ENCODE assay signal across 27 mouse cellular contexts in genomic region chr3:8731398-8731797, GRCm38 (mm10).
DNase-seq lines count a peak whose midpoint lies in the region; ATAC-seq lines count a peak whose summit lies in the region.
"Had no signal": no experiment of that assay in that cellular context is flagged by ENCODE, and none has a peak within 500 bp of the region (broad histone marks: within the 10 kb centered on the region; RNA-seq: fewer than 3 reads in every experiment).

No protein-coding gene starts in this region.

- H3K4me3 ChIP-seq in heart, embryonic 10.5 days, result no peak overlapping the region
- no peak overlapping the region for H3K4me3 ChIP-seq in kidney, embryonic 14.5 days (ENCODE audit: low read length)
- no peak overlapping the region for H3K4me3 ChIP-seq in midbrain, embryonic 12.5 days
- no peak overlapping the region for H3K4me3 ChIP-seq in midbrain, embryonic 13.5 days (replicated peaks)
- H3K4me3 ChIP-seq in intestine, embryonic 16.5 days (ENCODE audit: low read length), result no peak overlapping the region
- H3K4me3 ChIP-seq: embryonic facial prominence, embryonic 13.5 days; forebrain, embryonic 15.5 days; heart, embryonic 13.5 days; limb, embryonic 15.5 days; neural tube, embryonic 15.5 days had no signal

- WGBS in heart, embryonic 10.5 days, result 59% methylated on average over 6 of the region's 6 CpGs
- WGBS in kidney, embryonic 14.5 days, result 29% methylated on average over 6 of the region's 6 CpGs
- 80% methylated on average over 6 of the region's 6 CpGs for WGBS in midbrain, embryonic 12.5 days
- 76% methylated on average over 6 of the region's 6 CpGs for WGBS in midbrain, embryonic 13.5 days
- 51% methylated on average over 6 of the region's 6 CpGs for WGBS in intestine, embryonic 16.5 days

- peaks cover 10% of the 10 kb centered on the region for H3K4me1 ChIP-seq in heart, embryonic 10.5 days
- peaks cover 5% of the 10 kb centered on the region; the same call in 1 of the 2 replicates for H3K4me1 ChIP-seq in kidney, embryonic 14.5 days (ENCODE audit: control insufficient read depth, insufficient read depth, low read length)
- H3K4me1 ChIP-seq in midbrain, embryonic 12.5 days, result peaks cover 5% of the 10 kb centered on the region
- H3K4me1 ChIP-seq in midbrain, embryonic 13.5 days (replicated peaks), result peaks cover 5% of the 10 kb centered on the region
- peaks cover 6% of the 10 kb centered on the region for H3K4me1 ChIP-seq in intestine, embryonic 16.5 days (ENCODE audit: control insufficient read depth, insufficient read depth, low read length)

- intact Hi-C loops in heart, postnatal 14 days (cut with DNase I), result no loop called here

- H3K9ac ChIP-seq in kidney, embryonic 14.5 days (ENCODE audit: low read depth, low read length), result no peak overlapping the region
- H3K9ac ChIP-seq in midbrain, embryonic 12.5 days (replicated peaks), result 0 out of 2 replicates have a peak overlapping the region, but pooled peaks have one; percentile 21
- H3K9ac ChIP-seq in midbrain, embryonic 13.5 days (replicated peaks), result no peak overlapping the region
- H3K9ac ChIP-seq in intestine, embryonic 16.5 days (ENCODE audit: low read depth, low read length), result no peak overlapping the region
- H3K9ac ChIP-seq: embryonic facial prominence, embryonic 13.5 days; forebrain, embryonic 15.5 days; heart, embryonic 13.5 days; limb, embryonic 15.5 days; liver, embryonic 14.5 days; lung, embryonic 14.5 days; neural tube, embryonic 15.5 days had no signal

- no peak overlapping the region for H3K4me2 ChIP-seq in kidney, embryonic 14.5 days (replicated peaks; ENCODE audit: low read depth, low read length)
- H3K4me2 ChIP-seq in midbrain, embryonic 12.5 days (replicated peaks), result no peak overlapping the region
- no peak overlapping the region for H3K4me2 ChIP-seq in midbrain, embryonic 13.5 days (replicated peaks)
- H3K4me2 ChIP-seq in intestine, embryonic 16.5 days (ENCODE audit: low read depth, low read length), result no peak overlapping the region
- H3K4me2 ChIP-seq: embryonic facial prominence, embryonic 13.5 days; forebrain, embryonic 15.5 days; heart, embryonic 13.5 days; limb, embryonic 15.5 days; lung, embryonic 14.5 days; neural tube, embryonic 15.5 days had no signal

- peak; percentile 40; the same call in 1 of the 2 replicates for ATAC-seq in kidney, embryonic 14.5 days (ENCODE audit: low FRiP score, low TSS enrichment)
- no peak for ATAC-seq in midbrain, embryonic 12.5 days (ENCODE audit: low FRiP score, low read depth)
- ATAC-seq in midbrain, embryonic 13.5 days, result no peak
- 0 out of 2 replicates have a peak, but pooled peaks have one; percentile 38 for ATAC-seq in intestine, embryonic 16.5 days
- ATAC-seq: forebrain, embryonic 15.5 days; inflammation-experienced regulatory T-cells, adult 6 months; Patski had no signal

- no peaks in the 10 kb centered on the region for H3K36me3 ChIP-seq in heart, embryonic 10.5 days
- H3K36me3 ChIP-seq in kidney, embryonic 14.5 days (ENCODE audit: control insufficient read depth, insufficient read depth, low read length), result no peaks in the 10 kb centered on the region
- H3K36me3 ChIP-seq in midbrain, embryonic 12.5 days, result no peaks in the 10 kb centered on the region
- no peaks in the 10 kb centered on the region for H3K36me3 ChIP-seq in midbrain, embryonic 13.5 days
- no peaks in the 10 kb centered on the region for H3K36me3 ChIP-seq in intestine, embryonic 16.5 days (ENCODE audit: control insufficient read depth, insufficient read depth, low read length)
- H3K36me3 ChIP-seq: embryonic facial prominence, embryonic 13.5 days; forebrain, embryonic 15.5 days; G1E; heart, embryonic 13.5 days; limb, embryonic 15.5 days; neural tube, embryonic 15.5 days had no signal

- no peaks in the 10 kb centered on the region for H3K9me3 ChIP-seq in heart, embryonic 10.5 days
- H3K9me3 ChIP-seq in kidney, embryonic 14.5 days (ENCODE audit: control insufficient read depth, low read length), result no peaks in the 10 kb centered on the region
- no peaks in the 10 kb centered on the region for H3K9me3 ChIP-seq in midbrain, embryonic 12.5 days
- H3K9me3 ChIP-seq in midbrain, embryonic 13.5 days, result no peaks in the 10 kb centered on the region
- H3K9me3 ChIP-seq in intestine, embryonic 16.5 days (ENCODE audit: control insufficient read depth, low read length), result no peaks in the 10 kb centered on the region
- H3K9me3 ChIP-seq: embryonic facial prominence, embryonic 13.5 days; forebrain, embryonic 15.5 days; G1E; heart, embryonic 13.5 days; limb, embryonic 15.5 days; neural tube, embryonic 15.5 days had no signal

- peak overlapping the region; percentile 36; the same call in 1 of the 2 replicates for H3K27ac ChIP-seq in heart, embryonic 10.5 days
- no peak overlapping the region for H3K27ac ChIP-seq in kidney, embryonic 14.5 days (ENCODE audit: low read depth, low read length)
- no peak overlapping the region for H3K27ac ChIP-seq in midbrain, embryonic 12.5 days (replicated peaks)
- no peak overlapping the region for H3K27ac ChIP-seq in midbrain, embryonic 13.5 days
- H3K27ac ChIP-seq in intestine, embryonic 16.5 days (ENCODE audit: low read length), result no peak overlapping the region
- H3K27ac ChIP-seq: embryonic facial prominence, embryonic 13.5 days; forebrain, embryonic 15.5 days; heart, embryonic 13.5 days; limb, embryonic 15.5 days; liver, embryonic 14.5 days; neural tube, embryonic 15.5 days had no signal

- H3K27me3 ChIP-seq in heart, embryonic 10.5 days (ENCODE audit: insufficient read depth, poor library complexity, severe bottlenecking), result no peaks in the 10 kb centered on the region
- no peaks in the 10 kb centered on the region for H3K27me3 ChIP-seq in kidney, embryonic 14.5 days (ENCODE audit: control insufficient read depth, insufficient read depth, low read length)
- peaks cover 3% of the 10 kb centered on the region; the same call in 1 of the 2 replicates for H3K27me3 ChIP-seq in midbrain, embryonic 12.5 days
- H3K27me3 ChIP-seq in midbrain, embryonic 13.5 days, result no peaks in the 10 kb centered on the region
- H3K27me3 ChIP-seq in intestine, embryonic 16.5 days (replicated peaks; ENCODE audit: control insufficient read depth, insufficient read depth, low read length), result no peaks in the 10 kb centered on the region
- H3K27me3 ChIP-seq: CH12.LX; embryonic facial prominence, embryonic 13.5 days; forebrain, embryonic 15.5 days; heart, embryonic 13.5 days; limb, embryonic 15.5 days; neural tube, embryonic 15.5 days had no signal

- DNase-seq in heart, embryonic 10.5 days (ENCODE audit: low spot score), result no peak
- DNase-seq in heart, postnatal 14 days, result no peak
- no peak for DNase-seq in kidney, adult 18-20 months
- no peak for DNase-seq in urinary bladder, postnatal 10 days (ENCODE audit: low spot score)
- DNase-seq: B cell, adult 2 months; cerebellum, adult 2 months; cerebellum, postnatal 25 days; gastrocnemius, postnatal 10 days; heart, adult 11 months; kidney, postnatal 36 days; lung, embryonic 14.5 days; right cerebral cortex, postnatal 25 days; spleen, adult 18-20 months had no signal

Comparison
In these comparisons a context has a peak if more than half of its experiments do, and no peak if none do; other contexts are left out.
1. ATAC-seq: peak in kidney, embryonic 14.5 days (single experiment) and intestine, embryonic 16.5 days (single experiment); none in midbrain, embryonic 12.5 days (single experiment) and midbrain, embryonic 13.5 days (single experiment).